18 mouse cellular contexts compared by ENCODE assay signal in the genomic region with DNA sequence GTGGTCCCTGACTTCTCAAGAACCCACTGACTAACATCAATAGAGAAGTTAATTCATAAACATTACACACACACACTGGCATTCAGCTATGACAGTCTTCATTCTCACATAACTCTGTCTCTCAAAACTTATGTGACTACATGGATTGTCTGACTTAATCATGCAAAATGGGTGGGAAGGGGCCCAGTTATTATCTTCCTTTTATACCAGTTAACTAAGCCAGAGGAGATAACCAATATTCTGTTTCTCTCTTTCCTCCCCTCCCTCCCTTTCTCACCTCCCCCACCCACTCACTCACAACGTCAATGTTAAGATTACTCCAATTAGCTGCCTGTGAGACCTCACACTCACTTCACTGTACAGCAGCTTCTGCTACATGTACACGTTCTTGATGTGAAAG. TPM values are rescaled to one million over a fixed set of nuclear protein-coding genes. Genes with fewer than 3 reads are reported as not detected.
"Had no signal": no experiment of that assay in that cellular context is flagged by ENCODE, and none has a peak within 500 bp of the region (broad histone marks: within the 10 kb centered on the region; RNA-seq: fewer than 3 reads in every experiment).

No protein-coding gene starts in this region.

- H3K9ac ChIP-seq: neural tube, embryonic 12.5 days; neural tube, embryonic 13.5 days; neural tube, embryonic 15.5 days; stomach, embryonic 15.5 days had no signal

- H3K4me2 ChIP-seq: neural tube, embryonic 12.5 days; neural tube, embryonic 13.5 days; neural tube, embryonic 15.5 days; stomach, embryonic 15.5 days had no signal

- DNase-seq: retina, postnatal 1 day; right cerebral cortex, adult 18-20 months; right cerebral cortex, postnatal 14 days; right cerebral cortex, postnatal 25 days; right cerebral cortex, postnatal 4 days; spleen, adult 18-20 months; thymus, adult 18-20 months; thymus, adult 2 months; thymus, postnatal 14 days; thymus, postnatal 25 days; thymus, postnatal 36 days; thymus, postnatal 4 days had no signal

- H3K27ac ChIP-seq: neural tube, embryonic 12.5 days; neural tube, embryonic 13.5 days; neural tube, embryonic 15.5 days; stomach, embryonic 15.5 days; stomach, postnatal 0 days had no signal

- H3K4me1 ChIP-seq: neural tube, embryonic 12.5 days; neural tube, embryonic 13.5 days; neural tube, embryonic 15.5 days; stomach, embryonic 15.5 days had no signal

- H3K9me3 ChIP-seq: neural tube, embryonic 12.5 days; neural tube, embryonic 13.5 days; neural tube, embryonic 15.5 days; stomach, embryonic 15.5 days had no signal

- H3K27me3 ChIP-seq: neural tube, embryonic 12.5 days; neural tube, embryonic 13.5 days; neural tube, embryonic 15.5 days; stomach, embryonic 15.5 days had no signal

- H3K4me3 ChIP-seq: neural tube, embryonic 12.5 days; neural tube, embryonic 13.5 days; neural tube, embryonic 15.5 days; stomach, embryonic 15.5 days had no signal

- H3K36me3 ChIP-seq: neural tube, embryonic 12.5 days; neural tube, embryonic 13.5 days; neural tube, embryonic 15.5 days; stomach, embryonic 15.5 days had no signal

RNA-seq across cellular contexts. Expression of gene Il31ra, which starts 3.9 kb away (rescaled TPM):
- polyA plus RNA-seq: small intestine, adult 2 months had no signal
